Mouse (Mus musculus): ENCODE data around the gene St6gal1. TPM values are rescaled to one million over a fixed set of nuclear protein-coding genes. Genes with fewer than 3 reads are reported as not detected.

The St6gal1 gene
- total RNA-seq, 2 experiments from 2014 or later: 14.4 to 17.9 TPM

GRCm38 (mm10) chr16:23223166-23223870 is 1.2 kb upstream of the St6gal1 start:
- peak in 1 of 2 experiments; percentile 38 for DNase-seq
- intact Hi-C loops (cut with DNase I): loop anchor here (5.0 kb wide), 1 partner anchor 56 kb away; no protein-coding TSS in a partner anchor

- intact Hi-C loops (cut with DNase I): loop anchor here (2.0 to 5.0 kb wide), 2 partner anchors 57 to 73 kb away; no protein-coding TSS in a partner anchor
- DNase-seq: no peak
These were observed 570 bp upstream of the St6gal1 start for GRCm38 (mm10) chr16:23223871-23224469.

- peak; percentile 62 for DNase-seq
- intact Hi-C loops (cut with DNase I): loop anchor here (2.0 kb wide), 1 partner anchor 74 kb away; no protein-coding TSS in a partner anchor
These were observed 655 bp downstream of the St6gal1 start for GRCm38 (mm10) chr16:23225069-23225721.

GRCm38 (mm10) chr16:23225821-23226600 is 1.5 kb downstream of the St6gal1 start:
- intact Hi-C loops (cut with DNase I): loop anchor here (2.0 kb wide), 3 partner anchors 45 to 177 kb away; no protein-coding TSS in a partner anchor
- DNase-seq: peak; percentile 73 to 74

- intact Hi-C loops (cut with DNase I): loop anchor here (2.0 kb wide), 2 partner anchors 44 to 176 kb away; no protein-coding TSS in a partner anchor
- DNase-seq: peak; percentile 55 to 58
These were observed 2.2 kb downstream of the St6gal1 start for GRCm38 (mm10) chr16:23226601-23227351.

- no peak for DNase-seq
- intact Hi-C loops (cut with DNase I): loop anchor here (2.0 kb wide), 2 partner anchors 43 to 175 kb away; no protein-coding TSS in a partner anchor
These were observed 3.3 kb downstream of the St6gal1 start for GRCm38 (mm10) chr16:23227851-23228250.

- intact Hi-C loops (cut with DNase I): no loop called here
- no peak for DNase-seq
These were observed 3.9 kb downstream of the St6gal1 start for GRCm38 (mm10) chr16:23228486-23228885.

GRCm38 (mm10) chr16:23229945-23230344 is 5.4 kb downstream of the St6gal1 start:
- no peak for DNase-seq
- intact Hi-C loops (cut with DNase I): no loop called here

- DNase-seq: peak; percentile 66 to 72
- intact Hi-C loops (cut with DNase I): no loop called here
These were observed 6.6 kb downstream of the St6gal1 start for GRCm38 (mm10) chr16:23231168-23231567.

GRCm38 (mm10) chr16:23232691-23233090 is 8.2 kb downstream of the St6gal1 start:
- peak; percentile 50 for DNase-seq
- intact Hi-C loops (cut with DNase I): no loop called here

GRCm38 (mm10) chr16:23233496-23233895 is 9.0 kb downstream of the St6gal1 start:
- peak; percentile 58 to 70 for DNase-seq
- intact Hi-C loops (cut with DNase I): no loop called here

- intact Hi-C loops (cut with DNase I): no loop called here
These were observed 10.0 kb downstream of the St6gal1 start for GRCm38 (mm10) chr16:23234557-23234956.

GRCm38 (mm10) chr16:23235173-23235694 is 10.7 kb downstream of the St6gal1 start:
- no peak for DNase-seq
- intact Hi-C loops (cut with DNase I): no loop called here

More at GRCm38 (mm10) chr16:23234557-23234956, 10.0 kb downstream of the St6gal1 start:
- no peak for DNase-seq

- intact Hi-C loops (cut with DNase I): no loop called here
- DNase-seq: peak; percentile 77
These were observed 15.0 kb downstream of the St6gal1 start for GRCm38 (mm10) chr16:23239583-23239982.

GRCm38 (mm10) chr16:23240049-23240949 is 15.8 kb downstream of the St6gal1 start:
- intact Hi-C loops (cut with DNase I): no loop called here
- peak; percentile 94 to 95 for DNase-seq

- no peak for DNase-seq
- intact Hi-C loops (cut with DNase I): no loop called here
These were observed 16.4 kb downstream of the St6gal1 start for GRCm38 (mm10) chr16:23240950-23241259.

GRCm38 (mm10) chr16:23243726-23244425 is 19.3 kb downstream of the St6gal1 start:
- no peak for DNase-seq

GRCm38 (mm10) chr16:23244486-23244885 is 19.9 kb downstream of the St6gal1 start:
- DNase-seq: no peak
- intact Hi-C loops (cut with DNase I): no loop called here

More at GRCm38 (mm10) chr16:23243726-23244425, 19.3 kb downstream of the St6gal1 start:
- intact Hi-C loops (cut with DNase I): no loop called here

All from heart, postnatal 10 days (tissue).